Mouse (Mus musculus): Measurements from ENCODE around the gene Cadm3. TPM values are rescaled to one million over a fixed set of nuclear protein-coding genes. Genes with fewer than 3 reads are reported as not detected.

Cadm3 gene
- not detected for polyA plus RNA-seq (2017; shearing (Covaris generic))

DNA sequence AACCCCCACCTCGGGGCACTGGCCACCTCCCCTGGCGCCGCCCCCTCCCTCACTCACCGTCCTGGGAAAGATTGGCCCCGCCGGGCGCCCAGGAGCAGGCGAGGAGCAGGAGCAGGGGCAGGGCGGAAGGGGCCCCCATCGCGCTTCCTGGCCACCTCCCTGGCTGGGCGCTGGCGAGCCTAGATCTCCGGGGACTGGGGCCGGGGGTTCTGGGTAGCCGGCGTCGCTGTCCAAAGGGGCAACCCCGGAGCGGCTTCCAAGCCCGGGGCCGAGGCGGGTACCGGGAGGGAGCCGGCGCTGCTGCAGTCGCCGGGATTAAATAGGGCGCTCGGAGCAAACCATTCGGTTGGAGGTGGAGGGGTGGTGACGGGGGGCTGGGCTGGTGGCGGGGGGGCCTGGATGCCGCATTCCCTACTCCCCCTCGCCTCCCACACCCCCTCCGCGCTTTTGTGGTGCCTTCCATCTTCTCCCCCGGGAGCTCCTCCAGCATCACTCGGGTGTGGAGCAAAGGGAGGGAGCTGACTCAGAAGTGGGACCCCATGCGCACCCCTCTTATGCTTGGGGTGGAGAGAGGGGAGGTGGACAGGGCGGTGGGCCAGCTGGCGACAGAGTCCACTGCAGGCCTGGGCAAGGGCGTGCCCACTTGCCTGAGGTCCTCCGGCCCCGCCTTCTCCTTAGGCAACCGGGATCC, at the start of gene Cadm3:
Gene Cadm3 (minus strand): TSS at position 340 of the 691 bp plus-strand sequence.

DNA sequence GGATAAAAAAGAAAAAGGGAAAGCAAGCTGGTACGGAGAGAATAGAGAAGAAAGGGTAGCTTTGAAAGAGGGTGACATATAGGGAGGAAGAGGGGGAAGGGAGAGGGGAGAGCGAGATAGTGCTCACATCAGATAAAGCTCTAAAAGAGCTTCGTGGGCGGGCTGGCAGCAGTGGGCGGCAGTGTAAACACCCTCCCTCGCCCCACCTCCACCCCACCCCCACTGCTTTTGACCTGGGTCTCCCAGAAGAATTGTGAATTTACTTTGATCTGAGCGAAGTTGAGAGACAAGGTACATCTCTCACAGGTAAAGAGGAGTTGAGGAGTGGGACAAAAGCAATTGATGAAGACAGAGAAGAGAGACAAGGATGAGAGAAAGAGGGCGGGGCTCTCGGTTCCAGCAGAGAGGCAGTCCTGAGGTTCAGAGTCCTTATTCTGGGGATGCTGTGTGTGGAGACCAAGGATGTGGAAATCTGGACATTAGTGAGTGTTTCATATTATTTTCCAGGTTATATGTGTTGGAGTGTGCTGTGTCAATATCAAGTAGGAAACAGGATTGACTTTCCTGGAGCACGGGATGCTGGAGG, 17.0 kb downstream of the Cadm3 start, which contains the start of gene Aim2:
Gene Aim2 (plus strand): TSS at position 508 of the 586 bp plus-strand sequence.

DNA sequence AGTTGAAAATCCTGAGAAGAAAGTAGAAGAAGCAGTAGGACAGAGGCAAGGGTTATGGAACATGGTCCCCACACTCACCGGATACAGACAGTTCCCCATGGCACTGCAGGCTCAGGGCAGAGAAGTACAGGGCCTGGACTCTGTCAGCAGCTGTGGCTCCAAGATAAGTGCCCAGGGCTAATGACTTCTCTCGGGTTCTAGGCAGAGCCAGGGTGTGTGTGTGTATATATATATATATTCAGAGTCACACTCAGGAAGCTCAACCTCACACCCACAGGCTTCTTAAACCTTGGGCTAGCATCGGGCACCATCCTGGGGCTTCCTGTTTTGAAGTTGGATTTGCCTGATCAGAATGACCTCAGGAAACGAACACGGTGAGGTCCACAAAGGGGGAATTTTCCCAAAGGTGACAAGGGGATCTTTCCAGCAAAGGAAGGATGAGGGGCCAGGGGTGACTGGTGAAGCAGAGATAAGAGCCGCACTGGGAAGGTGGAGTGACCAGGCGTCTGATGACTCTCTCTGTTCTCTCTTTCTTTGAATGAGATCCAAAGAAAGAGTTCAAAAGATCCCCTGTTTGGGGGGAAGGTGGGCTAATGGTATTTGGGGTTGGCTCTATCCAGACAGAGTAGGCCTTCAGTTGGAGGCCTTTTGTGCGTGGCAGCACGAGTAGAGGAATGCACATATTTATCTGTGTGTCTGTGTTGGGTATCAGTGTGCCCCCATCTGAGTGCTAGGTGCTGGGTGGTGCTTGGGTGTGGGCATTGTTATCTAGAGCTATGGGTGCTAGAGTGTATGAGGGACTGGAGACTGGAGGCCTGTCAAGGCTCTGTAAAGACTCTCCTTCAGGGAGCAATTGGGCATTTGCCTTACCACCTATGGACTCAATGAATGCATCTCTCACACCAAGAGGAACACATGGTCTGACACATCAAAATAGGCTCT, 33.9 kb downstream of the Cadm3 start, which contains the start of gene Ackr1:
Gene Ackr1 (minus strand): TSS at position 439 of the 942 bp plus-strand sequence.

Other genes with a start within 250 kb of the Cadm3 start
- not detected for gene Olfr1408, start 230.3 kb downstream of the Cadm3 start, polyA plus RNA-seq (2017; shearing (Covaris generic))
- gene Olfr1406, start 177.1 kb downstream of the Cadm3 start, polyA plus RNA-seq (2017; shearing (Covaris generic)): not detected
- gene Olfr218, start 169.9 kb downstream of the Cadm3 start, polyA plus RNA-seq (2017; shearing (Covaris generic)): not detected
- not detected for gene Olfr1404, start 155.3 kb downstream of the Cadm3 start, polyA plus RNA-seq (2017; shearing (Covaris generic))
- not detected for gene Fcer1a, start 140.5 kb downstream of the Cadm3 start, polyA plus RNA-seq (2017; shearing (Covaris generic))
- gene Olfr418, start 101.7 kb downstream of the Cadm3 start, polyA plus RNA-seq (2017; shearing (Covaris generic)): not detected
- gene Mptx2, start 89.9 kb downstream of the Cadm3 start, polyA plus RNA-seq (2017; shearing (Covaris generic)): not detected
- not detected for gene Ackr1, start 33.9 kb downstream of the Cadm3 start, polyA plus RNA-seq (2017; shearing (Covaris generic))
- 39.1 TPM for gene Aim2, start 16.8 kb downstream of the Cadm3 start, polyA plus RNA-seq (2017; shearing (Covaris generic))
- gene Ifi206, start 123.3 kb upstream of the Cadm3 start, polyA plus RNA-seq (2017; shearing (Covaris generic)): 67.5 TPM
- gene Ifi214, start 168.3 kb upstream of the Cadm3 start, polyA plus RNA-seq (2017; shearing (Covaris generic)): 28.3 TPM
- 89.8 TPM for gene Ifi213, start 231.6 kb upstream of the Cadm3 start, polyA plus RNA-seq (2017; shearing (Covaris generic))